Mouse (Mus musculus) embryonic fibroblast, embryonic 13.5 days (primary cell): ENCODE measurements around the gene Gtf3c5. TPM values are rescaled to one million over a fixed set of nuclear protein-coding genes. Genes with fewer than 3 reads are reported as not detected.

Experiments used
- H3K27ac ChIP-seq: 2 replicates; pipeline ENCODE4 v1.5.1; 2012; ENCODE audit warnings: low read length, control low read depth, inconsistent platforms; ENCODE audit not compliant: insufficient read depth
- H3K4me1 ChIP-seq: 2 replicates; pipeline ENCODE4 v1.6.1; 2011; ENCODE audit warnings: low read length; ENCODE audit not compliant: control insufficient read depth, insufficient read depth
- H3K4me3 ChIP-seq: 2 replicates; pipeline ENCODE4 v1.5.1; 2011; ENCODE audit warnings: mild to moderate bottlenecking, control low read depth, low read length; ENCODE audit not compliant: insufficient read depth
- CTCF ChIP-seq: IDR thresholded peaks from 2 replicates; pipeline ENCODE4 v1.5.1; 2011; ENCODE audit warnings: mild to moderate bottlenecking, control low read depth, low read length, moderate library complexity, borderline replicate concordance; ENCODE audit not compliant: insufficient read depth
- POLR2A ChIP-seq: IDR thresholded peaks from 2 replicates; pipeline ENCODE4 v1.6.1; 2011; ENCODE audit warnings: low read depth, mild to moderate bottlenecking, control low read depth, low read length, moderate library complexity
- polyA plus RNA-seq: library from polyadenylated mRNA; stranded (reverse); fragments of >200 nt; gene quantifications from 2 replicates; pipeline ENCODE4 v1.2.4, GENCODE M21; 2011; ENCODE audit warnings: low read depth; ENCODE audit not compliant: missing spikeins, insufficient read length

Gene Gtf3c5
- polyA plus RNA-seq, 1 experiment = 23.1 TPM

DNA sequence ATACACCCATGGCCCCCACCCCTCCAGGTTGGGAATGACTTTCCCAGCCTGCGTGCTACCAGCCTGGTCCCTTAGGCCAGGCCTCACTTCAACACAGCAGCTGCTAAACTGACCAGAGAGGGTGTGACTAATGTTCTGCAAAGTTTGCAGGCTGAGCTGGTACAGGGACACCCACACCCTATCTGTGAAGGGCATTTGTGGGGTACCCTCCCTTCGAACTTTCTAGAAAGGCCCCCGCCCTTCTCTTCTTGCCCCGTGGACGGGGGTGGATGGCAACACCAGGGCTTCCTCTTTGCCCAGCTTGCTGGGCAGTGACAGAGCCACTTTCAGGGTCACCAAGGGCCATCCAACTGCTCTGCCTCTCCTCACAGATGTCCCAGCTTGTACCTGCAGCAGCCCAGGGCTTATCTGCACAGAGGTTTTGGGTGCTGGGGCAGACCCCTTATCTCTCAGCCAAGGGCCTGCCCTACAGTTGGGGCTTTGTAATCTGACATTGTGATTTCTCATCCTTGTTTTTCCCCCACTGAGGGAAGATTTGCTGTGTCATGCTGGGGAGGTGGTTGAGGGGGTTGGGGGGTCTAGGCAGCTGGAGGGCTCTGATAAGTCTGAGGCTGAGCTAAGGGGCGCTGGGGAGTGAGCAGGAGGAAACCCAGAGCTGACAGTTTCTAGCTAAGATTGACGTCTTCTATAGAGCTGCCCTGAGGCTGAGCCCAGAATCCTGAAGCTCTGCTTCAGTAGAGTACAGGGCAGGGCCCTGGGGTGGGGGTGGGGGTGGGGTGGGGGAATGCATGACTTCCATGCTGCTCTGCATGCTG, 14.4 kb upstream of the Gtf3c5 start:
- H3K27ac ChIP-seq = no peak overlapping the region
- TF ChIP-seq POLR2A = no peak
- TF ChIP-seq CTCF = no peak
- no peak overlapping the region for H3K4me3 ChIP-seq
- H3K4me1 ChIP-seq = no peaks in the 10 kb centered on the region

GRCm38 (mm10) chr2:28596998-28597397, 13.4 kb upstream of the Gtf3c5 start:
- H3K4me1 ChIP-seq = no peaks in the 10 kb centered on the region
- no peak overlapping the region for H3K4me3 ChIP-seq
- no peak overlapping the region for H3K27ac ChIP-seq
- TF ChIP-seq POLR2A (no peak), CTCF (0 out of 2 replicates have a peak, but pooled peaks have one; percentile 1)

DNA sequence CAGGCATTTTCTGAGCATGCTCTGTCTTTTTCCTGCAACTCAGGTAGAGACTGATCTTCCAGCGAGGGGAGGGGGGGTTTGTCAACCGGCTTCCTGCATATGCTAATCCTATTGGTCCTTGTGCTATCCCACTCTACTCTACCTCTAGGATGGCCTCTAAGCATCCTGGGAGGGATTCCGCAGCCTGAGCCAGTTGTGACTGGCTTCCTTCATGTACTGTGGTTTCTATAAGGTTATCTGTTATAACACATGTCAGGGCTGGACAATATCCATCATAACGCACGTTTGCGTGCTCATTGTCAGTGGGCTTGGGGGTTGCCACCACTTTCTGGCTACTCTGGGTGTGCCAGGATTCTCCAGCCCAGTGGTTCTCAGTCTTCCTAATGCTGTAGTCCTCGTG, 12.5 kb upstream of the Gtf3c5 start:
- no peak overlapping the region for H3K27ac ChIP-seq
- H3K4me3 ChIP-seq = no peak overlapping the region
- peaks cover 3% of the 10 kb centered on the region; the same call in 1 of the 2 replicates for H3K4me1 ChIP-seq
- no peak for TF ChIP-seq POLR2A

GRCm38 (mm10) chr2:28592809-28593208, 9.3 kb upstream of the Gtf3c5 start:
- H3K27ac ChIP-seq = no peak overlapping the region
- peaks cover 3% of the 10 kb centered on the region; the same call in 1 of the 2 replicates for H3K4me1 ChIP-seq
- TF ChIP-seq CTCF (peak; percentile 90), POLR2A (no peak)
- no peak overlapping the region for H3K4me3 ChIP-seq

DNA sequence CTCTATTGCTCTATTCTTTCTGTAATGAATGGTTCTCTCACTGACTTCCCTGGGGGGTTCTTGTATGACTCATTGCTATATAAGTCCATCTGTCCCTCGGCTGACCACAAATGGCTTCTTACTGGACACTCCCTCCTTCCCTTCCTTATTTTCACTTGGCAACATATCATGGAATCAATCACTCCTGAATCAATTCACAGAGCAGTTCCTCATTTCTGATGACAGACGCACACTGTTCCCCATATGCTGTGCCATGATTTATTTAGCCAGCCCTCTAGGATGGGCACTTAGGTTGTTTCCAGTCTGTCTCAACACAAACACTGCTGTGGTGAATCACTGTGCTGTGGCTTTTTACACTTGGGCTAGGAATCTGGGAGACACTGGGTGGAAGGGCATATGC, 7.9 kb upstream of the Gtf3c5 start:
- no peak for TF ChIP-seq CTCF
- no peak for TF ChIP-seq POLR2A
- no peak overlapping the region for H3K27ac ChIP-seq

DNA sequence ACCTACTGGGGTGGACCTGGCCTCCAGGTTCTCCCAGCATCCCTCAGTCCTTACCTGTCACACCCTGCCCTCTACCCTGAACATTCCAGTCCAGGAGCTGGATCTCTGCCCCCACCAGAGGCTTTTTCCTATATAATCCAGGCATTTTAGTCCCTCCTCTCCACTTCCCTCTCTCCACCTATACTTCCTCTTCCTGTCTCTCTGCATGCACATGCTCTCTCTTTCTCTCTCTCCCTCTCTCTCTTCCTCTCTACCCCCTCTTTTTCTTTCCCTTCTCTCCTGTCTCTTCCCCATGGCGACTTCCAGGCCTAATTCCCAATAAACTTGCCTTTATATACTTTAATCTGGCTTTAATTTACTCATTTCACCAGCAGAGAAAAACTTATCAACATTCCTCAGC, 5.0 kb upstream of the Gtf3c5 start:
- Histone ChIP-seq H3K4me1 (peaks cover 3% of the 10 kb centered on the region; the same call in 1 of the 2 replicates), H3K4me3 (no peak overlapping the region), H3K27ac (no peak overlapping the region)
- TF ChIP-seq CTCF = no peak
- TF ChIP-seq POLR2A = no peak

More for the DNA sequence above, 7.9 kb upstream of the Gtf3c5 start:
- H3K4me3 ChIP-seq = no peak overlapping the region
- H3K4me1 ChIP-seq = peaks cover 3% of the 10 kb centered on the region; the same call in 1 of the 2 replicates

- Histone ChIP-seq H3K4me1 (no peaks in the 10 kb centered on the region), H3K4me3 (no peak overlapping the region), H3K27ac (no peak overlapping the region)
- no peak for TF ChIP-seq CTCF
- TF ChIP-seq POLR2A = no peak
Measured at GRCm38 (mm10) chr2:28585730-28586129, 2.2 kb upstream of the Gtf3c5 start.

GRCm38 (mm10) chr2:28585043-28585571, 1.6 kb upstream of the Gtf3c5 start:
- H3K4me1 ChIP-seq = no peaks in the 10 kb centered on the region
- H3K27ac ChIP-seq = no peak overlapping the region
- TF ChIP-seq POLR2A (no peak), CTCF (peak; percentile 99)
- H3K4me3 ChIP-seq = no peak overlapping the region

GRCm38 (mm10) chr2:28582647-28583353, 751 bp downstream of the Gtf3c5 start:
- no peak for TF ChIP-seq CTCF
- TF ChIP-seq POLR2A = peak; percentile 60; the same call in 1 of the 2 replicates
- H3K4me3 ChIP-seq = peak overlapping the region; percentile 77
- peak overlapping the region; percentile 65 for H3K27ac ChIP-seq
- no peaks in the 10 kb centered on the region for H3K4me1 ChIP-seq

- no peaks in the 10 kb centered on the region for H3K4me1 ChIP-seq
- no peak overlapping the region for H3K4me3 ChIP-seq
- H3K27ac ChIP-seq = no peak overlapping the region
- TF ChIP-seq POLR2A = no peak
- TF ChIP-seq CTCF = no peak
Measured at GRCm38 (mm10) chr2:28578003-28578402, 5.5 kb downstream of the Gtf3c5 start.
